Mouse (Mus musculus): ENCODE results near the gene Morc2a.
A peak's percentile ranks its signal among the peaks of the same experiment; 100 is the strongest.
"Not testable (repeated sequence)": the region's sequence is repeated elsewhere in the genome, so short reads cannot be mapped to it uniquely, and the experiment has no call there.

Gene Morc2a

GRCm38 (mm10) chr11:3648964-3649841 is at the start of gene Morc2a:
Morc2a (plus strand) TSS chr11:3649191.
- DNase-seq (ENCODE audit: low read depth, low spot score): peak; percentile 97

GRCm38 (mm10) chr11:3601966-3602365 is 47.0 kb upstream of the Morc2a start:
- not testable (repeated sequence) for DNase-seq (ENCODE audit: low read depth, low spot score)

GRCm38 (mm10) chr11:3602687-3603086 is 46.3 kb upstream of the Morc2a start:
- DNase-seq (ENCODE audit: low read depth, low spot score): not testable (repeated sequence)

- no peak for DNase-seq (ENCODE audit: low read depth, low spot score)
Observed at GRCm38 (mm10) chr11:3606456-3606855, 42.5 kb upstream of the Morc2a start.

- no peak for DNase-seq (ENCODE audit: low read depth, low spot score)
Observed at GRCm38 (mm10) chr11:3615576-3615975, 33.4 kb upstream of the Morc2a start.

GRCm38 (mm10) chr11:3622826-3623225 is 26.2 kb upstream of the Morc2a start:
- DNase-seq (ENCODE audit: low read depth, low spot score): no peak

GRCm38 (mm10) chr11:3624391-3625027 is 24.5 kb upstream of the Morc2a start:
- DNase-seq (ENCODE audit: low read depth, low spot score): no peak

- no peak for DNase-seq (ENCODE audit: low read depth, low spot score)
Observed at GRCm38 (mm10) chr11:3628999-3629491, 19.9 kb upstream of the Morc2a start.

- DNase-seq (ENCODE audit: low read depth, low spot score): not testable (repeated sequence)
Observed at GRCm38 (mm10) chr11:3633269-3633668, 15.7 kb upstream of the Morc2a start.

- no peak for DNase-seq (ENCODE audit: low read depth, low spot score)
Observed at GRCm38 (mm10) chr11:3647688-3648087, 1.3 kb upstream of the Morc2a start.

- no peak for DNase-seq (ENCODE audit: low read depth, low spot score)
Observed at GRCm38 (mm10) chr11:3648305-3648963, 557 bp upstream of the Morc2a start.

- no peak for DNase-seq (ENCODE audit: low read depth, low spot score)
Observed at GRCm38 (mm10) chr11:3650141-3650540, 1.1 kb downstream of the Morc2a start.

GRCm38 (mm10) chr11:3661964-3662363 is 13.0 kb downstream of the Morc2a start:
- DNase-seq (ENCODE audit: low read depth, low spot score): no peak

GRCm38 (mm10) chr11:3667506-3667905 is 18.5 kb downstream of the Morc2a start:
- no peak for DNase-seq (ENCODE audit: low read depth, low spot score)

GRCm38 (mm10) chr11:3668768-3669167 is 19.8 kb downstream of the Morc2a start:
- DNase-seq (ENCODE audit: low read depth, low spot score): no peak

GRCm38 (mm10) chr11:3669849-3670248 is 20.9 kb downstream of the Morc2a start:
- DNase-seq (ENCODE audit: low read depth, low spot score): no peak

GRCm38 (mm10) chr11:3671000-3671628 is 22.1 kb downstream of the Morc2a start:
- no peak for DNase-seq (ENCODE audit: low read depth, low spot score)

GRCm38 (mm10) chr11:3674545-3674944 is 25.6 kb downstream of the Morc2a start:
- no peak for DNase-seq (ENCODE audit: low read depth, low spot score)

- DNase-seq (ENCODE audit: low read depth, low spot score): no peak
Observed at GRCm38 (mm10) chr11:3676423-3676822, 27.4 kb downstream of the Morc2a start.

GRCm38 (mm10) chr11:3677204-3677603 is 28.2 kb downstream of the Morc2a start:
- DNase-seq (ENCODE audit: low read depth, low spot score): no peak

- no peak for DNase-seq (ENCODE audit: low read depth, low spot score)
Observed at GRCm38 (mm10) chr11:3679771-3680170, 30.8 kb downstream of the Morc2a start.

GRCm38 (mm10) chr11:3683696-3684095 is 34.7 kb downstream of the Morc2a start:
- no peak for DNase-seq (ENCODE audit: low read depth, low spot score)

All from telencephalon, adult 2 months (tissue).